Mouse (Mus musculus) myocyte (in vitro differentiated cells): ENCODE measurements around the gene Lexm.

Experiments used
- E2F4 ChIP-seq: IDR thresholded peaks from one replicate; pipeline ENCODE4 v1.6.1; 2011; ENCODE audit warnings: mild to moderate bottlenecking, control low read depth, moderate library complexity; ENCODE audit not compliant: insufficient read depth
- POLR2A ChIP-seq: IDR thresholded peaks from one replicate; pipeline ENCODE4 v1.6.1; 2011; ENCODE audit warnings: low read depth, mild to moderate bottlenecking, control low read depth, moderate library complexity; ENCODE audit not compliant: insufficient read length
- POLR2AphosphoS2 ChIP-seq: IDR thresholded peaks from one replicate; pipeline ENCODE4 v1.6.1; 2011; ENCODE audit warnings: low read depth, control low read depth; ENCODE audit not compliant: insufficient read length
- TCF12 ChIP-seq: IDR thresholded peaks from one replicate; pipeline ENCODE4 v1.6.1; 2011; ENCODE audit warnings: mild to moderate bottlenecking, control low read depth; ENCODE audit not compliant: poor library complexity, insufficient read depth, severe bottlenecking

GRCm38 (mm10) chr4:106652546-106652945 is 35.5 kb upstream of the Lexm start:
- no peak for TF ChIP-seq E2F4
- TF ChIP-seq POLR2A: no peak
- no peak for TF ChIP-seq POLR2AphosphoS2
- no peak for TF ChIP-seq TCF12
